Mouse (Mus musculus): Measurements from ENCODE around the gene Slco3a1.

- TF ChIP-seq CTCF (IDR thresholded peaks at IDR 0.05; ENCODE audit: low read depth, low read length) (no peak), EP300 (IDR thresholded peaks at IDR 0.05; ENCODE audit: insufficient read depth, low read depth, low read length) (no peak), POLR2A (IDR thresholded peaks at IDR 0.05; ENCODE audit: insufficient read depth, low read length) (no peak)
These were observed 287.9 kb downstream of the Slco3a1 start for GRCm38 (mm10) chr7:74266511-74267168.

Data from ES-Bruce4 (cell line).